Mouse (Mus musculus) ES-Bruce4 (cell line): ENCODE results near the gene Hbb-bs. TPM values are rescaled to one million over a fixed set of nuclear protein-coding genes. Genes with fewer than 3 reads are reported as not detected.

Source experiments
- H3K27ac ChIP-seq: 2 replicates; pipeline ENCODE4 v1.5.1; 2012; ENCODE audit warnings: low read length, inconsistent platforms; ENCODE audit not compliant: insufficient read depth
- H3K27me3 ChIP-seq: 2 replicates; pipeline ENCODE4 v1.6.1; 2012; ENCODE audit warnings: mild to moderate bottlenecking, low read length, inconsistent platforms; ENCODE audit not compliant: control insufficient read depth, poor library complexity, insufficient read depth, severe bottlenecking
- H3K36me3 ChIP-seq: 2 replicates; pipeline ENCODE4 v1.6.1; 2012; ENCODE audit warnings: inconsistent platforms, mild to moderate bottlenecking, low read length, moderate library complexity; ENCODE audit not compliant: control insufficient read depth, poor library complexity, insufficient read depth, severe bottlenecking
- H3K4me1 ChIP-seq: one replicate; pipeline ENCODE4 v1.8.1; 2011; ENCODE audit warnings: low read length; ENCODE audit not compliant: control insufficient read depth, insufficient read depth
- H3K4me3 ChIP-seq: 2 replicates; pipeline ENCODE4 v1.5.1; 2011; ENCODE audit warnings: low read depth, mild to moderate bottlenecking, low read length
- H3K9ac ChIP-seq: 2 replicates; pipeline ENCODE4 v1.6.1; 2012; ENCODE audit warnings: low read depth, mild to moderate bottlenecking, inconsistent platforms; ENCODE audit not compliant: poor library complexity, severe bottlenecking
- H3K9me3 ChIP-seq: replicated peaks from 2 replicates; pipeline ENCODE4 v1.6.1; 2012; ENCODE audit warnings: mild to moderate bottlenecking, low read length, inconsistent platforms; ENCODE audit not compliant: control insufficient read depth, poor library complexity, insufficient read depth, severe bottlenecking
- CTCF ChIP-seq: IDR thresholded peaks from one replicate; pipeline ENCODE4 v1.8.1; 2011; ENCODE audit warnings: low read depth, low read length
- EP300 ChIP-seq: IDR thresholded peaks from 2 replicates; pipeline ENCODE4 v1.6.1; 2011; ENCODE audit warnings: low read depth, low read length; ENCODE audit not compliant: insufficient read depth
- POLR2A ChIP-seq: IDR thresholded peaks from one replicate; pipeline ENCODE4 v1.8.1; 2011; ENCODE audit warnings: low read length; ENCODE audit not compliant: insufficient read depth
- polyA plus RNA-seq: library from polyadenylated mRNA; stranded (reverse); fragments of >200 nt; gene quantifications from 2 replicates; pipeline ENCODE4 v1.2.4, GENCODE M21; 2011; ENCODE audit warnings: low read depth; ENCODE audit not compliant: missing spikeins, insufficient read depth, insufficient read length

Gene Hbb-bs
- polyA plus RNA-seq: 3.5 TPM in 1 of 2 replicates, not detected in the other

- no peak within 1 kb of the TSS for H3K9ac ChIP-seq
- H3K4me1 ChIP-seq: no peaks in the 10 kb centered on the region
- H3K27ac ChIP-seq: no peak within 1 kb of the TSS
- H3K4me3 ChIP-seq: no peak within 1 kb of the TSS
- H3K9me3 ChIP-seq: no peaks in the 10 kb centered on the region
- H3K36me3 ChIP-seq: no peaks in the 10 kb centered on the region
- TF ChIP-seq CTCF (no peak), POLR2A (no peak), EP300 (no peak)
- H3K27me3 ChIP-seq: no peaks in the 10 kb centered on the region
Observed at GRCm38 (mm10) chr7:103827808-103828207, at the start of gene Hbb-bs. Hbb-bs (minus strand) TSS chr7:103828096.

DNA sequence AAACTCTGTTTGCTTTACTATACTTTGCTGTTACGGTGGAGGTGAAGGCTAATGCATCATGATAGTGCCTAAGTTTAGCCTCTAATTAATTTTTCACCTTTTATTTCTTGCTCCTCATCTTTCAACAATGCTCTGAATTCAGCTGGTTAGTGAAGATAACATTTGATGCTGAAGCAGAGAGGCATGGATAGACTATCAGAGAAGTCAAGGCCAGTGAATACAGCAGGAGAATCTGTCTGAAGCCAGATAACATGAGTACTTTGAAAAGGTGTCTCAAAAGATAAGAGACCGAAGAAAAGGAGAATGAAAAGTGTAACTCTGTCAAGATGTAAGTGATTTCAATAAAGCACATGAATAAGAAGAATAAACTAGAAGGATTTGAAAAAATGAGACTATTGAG lies 49.2 kb upstream of the Hbb-bs start:
- no peaks in the 10 kb centered on the region for H3K36me3 ChIP-seq
- H3K9ac ChIP-seq: no peak overlapping the region
- H3K4me1 ChIP-seq: no peaks in the 10 kb centered on the region
- no peak for TF ChIP-seq POLR2A
- TF ChIP-seq EP300: no peak
- no peak for TF ChIP-seq CTCF
- H3K27ac ChIP-seq: no peak overlapping the region
- H3K9me3 ChIP-seq: no peaks in the 10 kb centered on the region
- H3K27me3 ChIP-seq: 0 out of 2 replicates have a peak, but pooled peaks cover 2% of the 10 kb centered on the region
- H3K4me3 ChIP-seq: no peak overlapping the region

DNA sequence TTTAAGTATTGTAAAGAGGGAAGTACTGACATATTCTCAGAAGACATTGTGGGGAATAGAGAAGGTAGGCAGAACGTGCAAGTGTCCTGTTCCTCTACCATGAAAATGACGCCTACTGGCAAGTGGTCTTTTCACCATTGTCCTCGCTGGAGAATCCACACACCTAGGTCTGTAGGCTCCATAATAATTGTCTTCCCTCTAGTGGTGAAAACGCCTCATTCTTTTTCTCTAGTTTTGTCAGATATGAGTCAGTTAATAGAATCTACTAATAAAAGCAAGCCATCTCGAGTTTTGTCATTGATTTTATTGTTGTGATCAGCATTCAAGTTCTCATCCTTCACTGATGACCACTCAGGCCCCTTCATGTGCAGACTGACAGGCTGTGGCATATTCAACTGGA lies 46.6 kb upstream of the Hbb-bs start:
- H3K27ac ChIP-seq: no peak overlapping the region
- no peak overlapping the region for H3K4me3 ChIP-seq
- no peak overlapping the region for H3K9ac ChIP-seq
- H3K36me3 ChIP-seq: no peaks in the 10 kb centered on the region
- TF ChIP-seq EP300 (no peak), POLR2A (no peak), CTCF (no peak)
- no peaks in the 10 kb centered on the region for H3K4me1 ChIP-seq
- no peaks in the 10 kb centered on the region for H3K27me3 ChIP-seq
- no peaks in the 10 kb centered on the region for H3K9me3 ChIP-seq

GRCm38 (mm10) chr7:103873064-103873463 lies 45.2 kb upstream of the Hbb-bs start:
- TF ChIP-seq POLR2A (no peak), CTCF (no peak), EP300 (no peak)
- Histone ChIP-seq H3K9ac (no peak overlapping the region), H3K4me3 (no peak overlapping the region), H3K27ac (no peak overlapping the region), H3K36me3 (no peaks in the 10 kb centered on the region), H3K4me1 (no peaks in the 10 kb centered on the region), H3K27me3 (no peaks in the 10 kb centered on the region), H3K9me3 (no peaks in the 10 kb centered on the region)

- TF ChIP-seq EP300 (no peak), CTCF (no peak), POLR2A (no peak)
- Histone ChIP-seq H3K27ac (no peak overlapping the region), H3K27me3 (no peaks in the 10 kb centered on the region), H3K9me3 (no peaks in the 10 kb centered on the region), H3K9ac (no peak overlapping the region), H3K36me3 (no peaks in the 10 kb centered on the region), H3K4me1 (no peaks in the 10 kb centered on the region), H3K4me3 (no peak overlapping the region)
Observed at GRCm38 (mm10) chr7:103870667-103871066, 42.8 kb upstream of the Hbb-bs start.

GRCm38 (mm10) chr7:103865716-103866115 lies 37.8 kb upstream of the Hbb-bs start:
- no peaks in the 10 kb centered on the region for H3K9me3 ChIP-seq
- no peaks in the 10 kb centered on the region for H3K27me3 ChIP-seq
- TF ChIP-seq POLR2A: no peak
- TF ChIP-seq EP300: no peak
- TF ChIP-seq CTCF: no peak
- H3K36me3 ChIP-seq: no peaks in the 10 kb centered on the region
- no peak overlapping the region for H3K4me3 ChIP-seq
- no peak overlapping the region for H3K9ac ChIP-seq
- no peak overlapping the region for H3K27ac ChIP-seq
- H3K4me1 ChIP-seq: no peaks in the 10 kb centered on the region
